Mouse (Mus musculus) neural tube, embryonic 12.5 days (tissue): Measurements from ENCODE around the gene Rhd. TPM values are rescaled to one million over a fixed set of nuclear protein-coding genes. Genes with fewer than 3 reads are reported as not detected.

Experiments
- ATAC-seq: fragments of 200-750 bp; cut with Nextera tagmentation; 2 replicates; pipeline ENCODE4 v1.8.0; 2017; ENCODE audit warnings: low read depth, mild to moderate bottlenecking, moderate TSS enrichment, moderate library complexity; ENCODE audit not compliant: low FRiP score
- H3K27ac ChIP-seq: fragments of 300-500 bp; sonication (generic); 2 replicates; pipeline ENCODE4 v1.5.1; 2016
- H3K27me3 ChIP-seq: fragments of 300-500 bp; sonication (generic); replicated peaks from 2 replicates; pipeline ENCODE4 v1.6.1; 2016; ENCODE audit warnings: mild to moderate bottlenecking
- H3K36me3 ChIP-seq: fragments of 300-500 bp; sonication (generic); 2 replicates; pipeline ENCODE4 v1.6.1; 2016; ENCODE audit warnings: mild to moderate bottlenecking
- H3K4me1 ChIP-seq: fragments of 300-500 bp; sonication (generic); 2 replicates; pipeline ENCODE4 v1.6.1; 2016
- H3K4me2 ChIP-seq: fragments of 300-500 bp; sonication (generic); replicated peaks from 2 replicates; pipeline ENCODE4 v1.6.1; 2016; ENCODE audit warnings: mild to moderate bottlenecking
- H3K4me3 ChIP-seq: fragments of 300-500 bp; sonication (generic); 2 replicates; pipeline ENCODE4 v1.5.1; 2016
- H3K9ac ChIP-seq: fragments of 300-500 bp; sonication (generic); 2 replicates; pipeline ENCODE4 v1.6.1; 2016; ENCODE audit warnings: mild to moderate bottlenecking
- H3K9me3 ChIP-seq: fragments of 300-500 bp; sonication (generic); 2 replicates; pipeline ENCODE4 v1.6.1; 2016; ENCODE audit warnings: mild to moderate bottlenecking
- WGBS: fragments of 180-500 bp; shearing (Covaris S2); methylation state at CpG from one replicate; pipeline ENCODE4 v1.1.7; 2016; 5-methylcytosine and 5-hydroxymethylcytosine counted together
- polyA plus RNA-seq: library from polyadenylated mRNA; unstranded; fragments of >200 nt; fragmentation: Nextera tagmentation; extraction: Ambion mirVana; gene quantifications from 2 replicates; pipeline ENCODE4 v1.2.1, GENCODE M21; 2016

Gene Rhd
- polyA plus RNA-seq, 1 experiment from 2014 or later = 6.7 TPM

DNA sequence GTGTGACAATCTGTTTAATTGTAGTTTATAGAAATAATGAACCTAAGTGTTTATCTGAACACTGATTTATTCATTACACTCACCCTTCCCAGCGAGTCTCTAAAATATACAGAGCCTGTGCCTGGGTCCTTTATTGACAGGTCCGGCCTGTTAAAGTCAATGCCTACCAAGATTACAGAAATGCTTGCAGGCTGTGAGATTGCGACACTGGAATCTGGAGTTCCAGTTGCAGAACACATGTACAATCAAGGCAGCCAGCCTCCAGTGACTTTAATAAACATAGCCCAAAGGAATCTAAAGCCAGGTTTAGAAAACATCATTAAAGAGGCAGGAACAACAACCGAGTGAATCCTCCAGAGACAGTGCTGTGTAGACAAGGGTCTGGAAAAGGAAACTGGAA is 16.7 kb upstream of the Rhd start:
- no peak overlapping the region for H3K4me2 ChIP-seq
- WGBS = 86% methylated on average over 4 of the region's 4 CpGs
- H3K4me1 ChIP-seq = peaks cover 21% of the 10 kb centered on the region
- ATAC-seq = no peak
- H3K36me3 ChIP-seq = 0 out of 2 replicates have a peak, but pooled peaks cover 3% of the 10 kb centered on the region
- no peaks in the 10 kb centered on the region for H3K27me3 ChIP-seq
- H3K27ac ChIP-seq = no peak overlapping the region
- no peak overlapping the region for H3K9ac ChIP-seq
- no peak overlapping the region for H3K4me3 ChIP-seq
- H3K9me3 ChIP-seq = peaks cover 3% of the 10 kb centered on the region; the same call in 1 of the 2 replicates

DNA sequence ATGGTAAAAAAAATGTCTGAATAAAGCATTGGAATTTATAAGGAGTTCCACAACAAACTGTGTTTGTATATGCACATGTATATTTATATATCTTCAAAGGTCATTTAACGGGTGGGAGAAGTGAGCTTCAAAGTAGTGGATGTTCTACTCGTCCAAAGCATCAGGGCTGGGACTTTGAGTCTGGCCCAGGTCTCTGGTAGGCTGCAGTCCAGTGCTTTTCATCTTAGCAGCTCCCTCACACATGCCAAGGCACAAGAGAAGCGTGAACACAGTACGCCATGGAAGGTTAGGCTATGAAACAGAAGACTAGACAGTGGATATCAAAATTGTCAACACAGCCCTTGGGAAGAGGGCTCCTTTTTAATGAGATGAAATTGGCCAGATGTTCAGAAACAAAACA is 13.8 kb upstream of the Rhd start:
- H3K4me2 ChIP-seq = peak overlapping the region; percentile 85
- no peak overlapping the region for H3K4me3 ChIP-seq
- H3K27ac ChIP-seq = no peak overlapping the region
- H3K9ac ChIP-seq = no peak overlapping the region
- 74% methylated on average over 4 of the region's 4 CpGs for WGBS
- no peaks in the 10 kb centered on the region for H3K36me3 ChIP-seq
- H3K9me3 ChIP-seq = peaks cover 3% of the 10 kb centered on the region; the same call in 1 of the 2 replicates
- peaks cover 21% of the 10 kb centered on the region for H3K4me1 ChIP-seq
- no peak for ATAC-seq
- H3K27me3 ChIP-seq = 0 out of 2 replicates have a peak, but pooled peaks cover 3% of the 10 kb centered on the region

DNA sequence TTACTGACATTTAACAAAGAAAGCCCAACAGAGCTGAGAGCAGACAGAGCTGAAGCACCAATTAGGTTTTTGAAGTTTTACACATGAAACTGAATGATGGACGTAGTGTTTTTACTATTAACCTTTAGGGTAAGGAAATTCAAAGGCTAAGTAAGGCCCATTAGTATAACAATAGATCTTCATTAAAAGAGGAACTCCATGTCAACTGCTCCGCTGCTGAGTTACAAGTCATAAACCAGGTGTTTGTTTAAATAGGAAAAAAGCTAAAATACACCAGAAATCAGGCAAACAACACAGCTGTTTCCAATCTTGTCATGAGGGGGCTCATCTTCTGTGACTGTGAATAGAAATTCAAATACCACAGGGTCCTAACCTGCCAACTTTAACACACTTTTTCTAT is 13.1 kb upstream of the Rhd start:
- ATAC-seq = no peak
- Histone ChIP-seq H3K27me3 (peaks cover 10% of the 10 kb centered on the region; the same call in 1 of the 2 replicates), H3K27ac (no peak overlapping the region), H3K4me1 (peaks cover 21% of the 10 kb centered on the region), H3K36me3 (no peaks in the 10 kb centered on the region), H3K9ac (peak overlapping the region; percentile 99; the same call in 1 of the 2 replicates), H3K4me3 (peak overlapping the region; percentile 99; the same call in 1 of the 2 replicates), H3K4me2 (peak overlapping the region; percentile 85), H3K9me3 (peaks cover 3% of the 10 kb centered on the region; the same call in 1 of the 2 replicates)
- WGBS = 32% methylated on average over 2 of the region's 2 CpGs

DNA sequence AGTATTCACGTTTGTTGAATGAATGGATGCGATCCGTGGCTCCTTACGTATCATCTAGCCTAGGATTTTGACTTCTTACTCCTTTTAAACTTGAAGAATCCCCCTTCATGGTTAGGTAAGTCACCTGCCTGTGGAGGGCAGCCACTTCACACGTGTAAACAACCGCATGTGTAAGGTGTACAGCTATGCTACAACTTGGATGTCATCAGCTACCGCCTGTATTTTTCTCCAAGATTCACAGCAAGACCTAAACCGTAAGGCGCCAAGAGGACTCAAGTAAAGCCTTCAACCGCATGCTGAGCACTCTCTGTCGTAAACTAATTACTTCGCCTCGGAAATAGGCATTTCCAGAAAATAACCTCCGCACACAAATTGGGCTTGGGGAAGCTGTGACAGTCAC is 12.5 kb upstream of the Rhd start:
- H3K4me1 ChIP-seq = peaks cover 21% of the 10 kb centered on the region
- peak overlapping the region; percentile 85 for H3K4me2 ChIP-seq
- H3K9me3 ChIP-seq = peaks cover 3% of the 10 kb centered on the region; the same call in 1 of the 2 replicates
- no peak overlapping the region for H3K27ac ChIP-seq
- peak overlapping the region; percentile 99 for H3K4me3 ChIP-seq
- peaks cover 17% of the 10 kb centered on the region; the same call in 1 of the 2 replicates for H3K27me3 ChIP-seq
- peak overlapping the region; percentile 99 for H3K9ac ChIP-seq
- 9% methylated on average over 14 of the region's 14 CpGs for WGBS
- ATAC-seq = no peak
- H3K36me3 ChIP-seq = no peaks in the 10 kb centered on the region

DNA sequence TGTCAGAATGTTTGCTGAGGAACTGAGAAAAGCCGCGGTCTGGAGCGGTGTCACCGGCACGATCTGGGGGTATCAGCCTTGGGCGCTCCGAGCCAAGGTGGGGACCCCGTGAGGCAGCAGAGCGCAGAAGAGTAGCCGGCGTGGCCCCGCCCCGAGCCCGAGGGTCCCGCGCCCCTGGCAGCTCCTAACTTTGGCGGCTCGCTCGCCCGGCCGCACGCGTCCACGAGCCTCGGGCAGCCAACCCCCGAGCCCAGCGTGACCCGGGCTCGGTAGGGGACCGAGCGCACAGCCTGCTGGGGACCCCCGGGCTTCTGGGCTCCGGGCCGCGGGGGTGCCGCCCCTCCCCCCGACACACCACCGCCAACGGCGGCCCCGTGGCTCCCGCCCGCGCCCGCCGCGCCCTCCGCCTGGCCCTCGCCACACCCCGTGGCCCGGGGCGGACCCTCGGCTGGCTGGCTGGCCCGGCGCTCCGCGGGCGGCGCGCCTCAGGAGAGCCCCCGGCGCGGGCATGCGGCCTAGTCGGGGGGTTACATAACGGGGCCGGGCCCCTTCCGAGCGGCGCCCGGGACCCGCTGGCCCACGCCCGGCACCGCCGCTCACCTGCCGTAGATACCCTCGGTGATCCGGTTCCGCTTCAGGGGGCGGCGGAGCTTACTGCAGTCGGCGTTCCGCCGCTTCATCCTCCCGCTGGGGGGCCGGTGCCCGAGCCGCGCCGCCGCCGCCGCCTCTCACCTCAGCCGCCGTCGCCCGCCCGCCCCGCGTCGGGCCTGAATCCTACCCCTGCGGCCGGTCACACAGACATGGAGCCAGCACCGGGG is 11.7 kb upstream of the Rhd start:
- H3K4me3 ChIP-seq = peak overlapping the region; percentile 99
- peak; percentile 21 for ATAC-seq
- peak overlapping the region; percentile 85 for H3K4me2 ChIP-seq
- under 1% methylated on average over 98 of the region's 106 CpGs for WGBS
- H3K36me3 ChIP-seq = no peaks in the 10 kb centered on the region
- H3K4me1 ChIP-seq = peaks cover 21% of the 10 kb centered on the region
- peak overlapping the region; percentile 99 for H3K9ac ChIP-seq
- H3K27ac ChIP-seq = peak overlapping the region; percentile 87
- peaks cover 2% of the 10 kb centered on the region; the same call in 1 of the 2 replicates for H3K9me3 ChIP-seq
- peaks cover 17% of the 10 kb centered on the region; the same call in 1 of the 2 replicates for H3K27me3 ChIP-seq

DNA sequence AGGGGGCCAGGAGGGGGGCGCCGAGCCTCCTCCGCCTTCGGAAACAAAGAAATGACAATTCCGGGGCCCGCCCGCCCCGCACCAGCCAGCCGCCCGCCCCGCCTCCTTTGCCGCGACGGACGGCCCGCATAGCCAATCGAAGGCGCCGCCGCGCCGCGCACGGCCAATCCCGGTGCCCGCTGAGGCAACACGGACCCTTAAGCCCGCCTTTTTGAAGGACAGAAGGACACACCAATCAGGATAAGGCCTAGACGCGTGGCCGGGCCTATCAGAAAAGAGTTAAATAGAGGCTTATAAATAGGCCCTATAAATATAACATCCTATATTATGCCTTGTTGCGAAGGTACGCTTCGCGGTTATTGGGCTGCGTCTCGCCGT is 11.1 kb upstream of the Rhd start, which contains the start of gene Maco1:
Maco1 (minus strand) TSS at position 87 of the 378 bp plus-strand sequence.
- peak; percentile 98 for ATAC-seq
- Histone ChIP-seq H3K4me1 (peaks cover 21% of the 10 kb centered on the region), H3K36me3 (no peaks in the 10 kb centered on the region), H3K27ac (peak within 1 kb of the TSS; percentile 93), H3K4me2 (peak within 1 kb of the TSS; percentile 85), H3K27me3 (peaks cover 17% of the 10 kb centered on the region; the same call in 1 of the 2 replicates), H3K9me3 (no peaks in the 10 kb centered on the region), H3K9ac (peak within 1 kb of the TSS; percentile 99), H3K4me3 (peak within 1 kb of the TSS; percentile 99)
- under 1% methylated on average over 37 of the region's 38 CpGs for WGBS

DNA sequence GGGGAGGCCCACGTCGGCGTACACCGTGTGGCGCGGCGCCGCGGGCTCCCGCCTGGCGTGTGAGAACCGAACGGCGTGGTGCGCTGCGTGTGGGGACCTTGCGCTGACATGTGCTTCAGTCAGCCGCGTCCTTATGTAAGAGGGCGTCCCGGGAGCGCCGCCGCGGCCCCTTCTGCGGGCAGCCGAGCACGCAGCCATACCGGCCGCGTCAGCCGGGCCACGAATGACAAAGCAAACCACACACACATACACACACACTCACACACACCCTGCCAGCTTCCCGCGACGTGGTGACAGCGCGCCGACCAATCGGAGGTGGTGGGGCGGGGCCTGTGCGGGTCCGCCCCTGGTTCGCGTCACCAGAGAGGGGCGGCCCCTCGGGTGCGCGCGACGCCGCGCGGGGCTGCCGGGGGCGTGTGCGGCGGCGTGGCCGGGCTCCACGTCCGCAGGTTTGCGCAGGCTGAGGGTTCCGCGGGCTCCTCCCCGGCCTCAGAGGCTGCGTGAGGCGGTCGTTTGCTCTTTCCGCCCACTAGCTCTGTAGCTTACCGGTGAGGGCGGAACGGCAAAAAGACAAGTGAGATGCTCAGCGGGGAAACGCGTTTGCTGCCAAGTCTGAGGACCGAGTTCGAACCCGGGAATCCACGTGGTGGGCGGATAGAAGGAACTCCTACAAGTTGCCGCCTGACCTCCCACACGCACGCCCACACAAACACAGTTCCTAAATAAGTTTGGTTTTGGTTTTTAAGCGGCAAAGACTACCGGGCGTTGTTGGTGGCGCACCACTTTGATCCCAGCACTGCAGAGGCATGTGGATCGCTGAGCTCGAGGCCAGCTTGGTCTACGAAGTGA is 10.5 kb upstream of the Rhd start:
- no peaks in the 10 kb centered on the region for H3K36me3 ChIP-seq
- peaks cover 21% of the 10 kb centered on the region for H3K4me1 ChIP-seq
- H3K4me3 ChIP-seq = peak overlapping the region; percentile 99
- H3K9ac ChIP-seq = peak overlapping the region; percentile 84
- H3K27ac ChIP-seq = peak overlapping the region; percentile 93
- peak; percentile 97 for ATAC-seq
- H3K4me2 ChIP-seq = peak overlapping the region; percentile 85
- H3K27me3 ChIP-seq = peaks cover 17% of the 10 kb centered on the region; the same call in 1 of the 2 replicates
- no peaks in the 10 kb centered on the region for H3K9me3 ChIP-seq
- WGBS = 2% methylated on average over 91 of the region's 91 CpGs

DNA sequence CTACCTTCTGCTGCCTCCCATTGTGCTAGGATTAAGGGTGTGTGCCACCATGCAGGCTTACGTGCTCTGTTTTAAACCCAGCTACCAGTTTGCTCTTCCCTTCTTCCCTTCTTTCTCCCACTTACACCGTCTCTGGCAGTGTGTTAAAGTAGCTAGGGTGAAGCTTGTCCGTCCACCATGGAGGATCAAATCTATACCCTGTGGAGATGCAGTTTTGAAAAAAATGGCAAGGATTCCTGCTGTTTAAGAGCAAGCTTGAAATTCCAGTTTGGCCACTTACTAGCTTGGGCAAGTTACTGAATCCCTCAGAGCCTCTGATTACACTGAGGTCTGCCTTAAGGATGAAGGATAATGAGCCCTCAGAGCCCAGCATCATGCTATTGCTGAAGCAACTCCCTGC is 9.0 kb upstream of the Rhd start:
- Histone ChIP-seq H3K4me2 (no peak overlapping the region), H3K27ac (no peak overlapping the region), H3K9ac (no peak overlapping the region), H3K36me3 (no peaks in the 10 kb centered on the region), H3K9me3 (no peaks in the 10 kb centered on the region), H3K4me1 (peaks cover 16% of the 10 kb centered on the region), H3K4me3 (no peak overlapping the region), H3K27me3 (peaks cover 17% of the 10 kb centered on the region; the same call in 1 of the 2 replicates)
- no peak for ATAC-seq
- 62% methylated on average over 3 of the region's 3 CpGs for WGBS

DNA sequence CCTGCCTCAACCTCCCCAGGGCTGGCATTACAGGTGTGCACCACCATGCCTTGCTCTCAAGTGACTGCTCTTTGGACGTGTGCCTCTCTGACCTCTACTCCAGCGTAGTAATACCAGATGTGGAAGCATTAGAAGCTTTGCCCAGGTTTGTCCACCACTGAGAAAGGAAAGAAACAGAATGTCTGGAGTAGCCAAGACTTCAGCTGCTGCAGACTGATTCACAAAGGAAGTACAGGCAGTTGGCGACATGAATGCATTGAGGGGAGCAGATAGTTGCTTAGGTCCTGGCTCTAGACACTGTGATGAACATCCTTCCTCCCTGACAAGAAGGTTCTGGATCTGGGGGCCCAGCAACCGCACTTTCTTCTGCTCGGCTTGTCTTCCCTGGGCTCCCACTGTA is 8.3 kb upstream of the Rhd start:
- no peak for ATAC-seq
- H3K4me1 ChIP-seq = peaks cover 10% of the 10 kb centered on the region
- no peak overlapping the region for H3K9ac ChIP-seq
- H3K27ac ChIP-seq = no peak overlapping the region
- no peaks in the 10 kb centered on the region for H3K9me3 ChIP-seq
- H3K4me3 ChIP-seq = no peak overlapping the region
- H3K27me3 ChIP-seq = peaks cover 17% of the 10 kb centered on the region; the same call in 1 of the 2 replicates
- WGBS = 58% methylated on average over 5 of the region's 5 CpGs
- no peak overlapping the region for H3K4me2 ChIP-seq
- no peaks in the 10 kb centered on the region for H3K36me3 ChIP-seq

DNA sequence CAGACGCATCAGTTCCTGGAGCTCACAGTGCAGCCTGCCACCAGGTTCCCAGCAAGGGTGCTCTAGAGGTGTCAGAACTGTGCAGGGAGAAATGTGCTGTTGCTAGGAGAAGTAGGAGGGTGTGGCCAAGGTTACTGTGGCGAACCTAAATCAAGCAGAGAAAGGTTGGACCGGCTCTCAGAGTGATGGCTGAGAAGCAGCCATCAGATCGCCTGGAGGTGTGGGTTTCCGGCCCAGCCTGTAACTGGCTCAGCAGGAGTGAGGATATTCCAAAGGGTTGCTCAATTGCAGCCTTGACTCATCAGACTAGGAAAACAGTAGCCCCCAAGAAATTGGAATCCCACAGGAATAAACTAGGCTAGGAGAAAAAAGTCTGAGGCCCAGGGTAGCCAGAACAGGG is 7.8 kb upstream of the Rhd start:
- Histone ChIP-seq H3K4me1 (peaks cover 6% of the 10 kb centered on the region), H3K27ac (no peak overlapping the region), H3K4me2 (no peak overlapping the region), H3K36me3 (no peaks in the 10 kb centered on the region), H3K27me3 (peaks cover 17% of the 10 kb centered on the region; the same call in 1 of the 2 replicates), H3K4me3 (no peak overlapping the region), H3K9me3 (no peaks in the 10 kb centered on the region), H3K9ac (no peak overlapping the region)
- WGBS = 23% methylated on average over 5 of the region's 5 CpGs
- no peak for ATAC-seq

DNA sequence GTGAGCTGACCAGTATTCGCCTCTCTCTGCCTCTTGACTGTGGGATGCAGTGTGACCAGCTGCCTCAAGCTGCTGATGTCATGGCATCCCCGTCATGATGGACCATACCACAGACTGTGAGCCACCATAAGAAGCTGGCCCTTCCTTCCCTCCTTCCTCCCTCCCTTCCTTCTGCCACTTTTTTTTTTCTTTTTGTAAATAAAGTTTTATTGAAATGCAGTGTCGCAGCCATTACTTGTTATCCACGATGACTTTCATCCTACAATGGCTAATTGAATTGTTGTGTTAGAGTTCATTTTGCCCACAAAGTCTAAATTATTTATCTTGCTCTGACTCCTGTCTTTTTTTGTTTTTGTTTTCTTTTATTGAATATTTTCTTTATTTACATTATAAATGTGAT is 5.8 kb upstream of the Rhd start:
- no peak overlapping the region for H3K4me2 ChIP-seq
- 87% methylated on average over 4 of the region's 4 CpGs for whole genome bisulfite sequencing
- H3K36me3 ChIP-seq = no peaks in the 10 kb centered on the region
- no peak overlapping the region for H3K9ac ChIP-seq
- H3K9me3 ChIP-seq = no peaks in the 10 kb centered on the region
- H3K27ac ChIP-seq = no peak overlapping the region
- ATAC-seq = no peak
- H3K27me3 ChIP-seq = peaks cover 17% of the 10 kb centered on the region; the same call in 1 of the 2 replicates
- H3K4me3 ChIP-seq = no peak overlapping the region
- H3K4me1 ChIP-seq = no peaks in the 10 kb centered on the region

DNA sequence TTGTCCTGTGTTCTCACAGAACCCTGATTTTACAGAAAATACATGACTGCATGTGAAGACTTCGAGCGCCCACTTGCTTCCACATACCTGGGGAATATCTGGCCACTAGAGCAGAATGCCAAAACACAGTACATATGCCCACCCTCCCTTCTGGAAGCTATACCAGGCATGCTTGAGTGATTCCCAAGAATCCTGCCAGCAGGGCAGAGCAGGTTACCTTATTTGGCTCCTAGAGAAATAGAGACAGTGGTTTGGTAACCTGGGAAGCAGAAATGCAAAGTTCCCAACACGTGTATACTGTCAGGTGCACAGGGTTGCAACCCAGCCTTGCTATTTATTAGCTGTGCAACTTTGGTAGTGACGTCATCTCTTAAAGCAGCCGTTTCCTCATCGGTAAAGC is 2.5 kb upstream of the Rhd start:
- Histone ChIP-seq H3K9ac (no peak overlapping the region), H3K4me3 (no peak overlapping the region), H3K4me1 (no peaks in the 10 kb centered on the region), H3K4me2 (no peak overlapping the region), H3K9me3 (no peaks in the 10 kb centered on the region), H3K36me3 (no peaks in the 10 kb centered on the region), H3K27me3 (0 out of 2 replicates have a peak, but pooled peaks cover under 1% of the 10 kb centered on the region), H3K27ac (no peak overlapping the region)
- ATAC-seq = no peak
- WGBS = 88% methylated on average over 6 of the region's 6 CpGs
